Mouse (Mus musculus) urinary bladder, postnatal 14 days (tissue): ENCODE data around the gene Gm10974.
A peak's percentile ranks its signal among the peaks of the same experiment; 100 is the strongest.

Experiments used
- DNase-seq: peaks from one replicate; pipeline ENCODE4 v3.0.0; 2021; ENCODE audit warnings: low spot score

Gm10974 gene

GRCm38 (mm10) chr7:66365904-66366303 lies at the start of gene Gm10974:
TSS of gene Gm10974 (plus strand) at chr7:66365905.
- peak; percentile 55 for DNase-seq

DNA sequence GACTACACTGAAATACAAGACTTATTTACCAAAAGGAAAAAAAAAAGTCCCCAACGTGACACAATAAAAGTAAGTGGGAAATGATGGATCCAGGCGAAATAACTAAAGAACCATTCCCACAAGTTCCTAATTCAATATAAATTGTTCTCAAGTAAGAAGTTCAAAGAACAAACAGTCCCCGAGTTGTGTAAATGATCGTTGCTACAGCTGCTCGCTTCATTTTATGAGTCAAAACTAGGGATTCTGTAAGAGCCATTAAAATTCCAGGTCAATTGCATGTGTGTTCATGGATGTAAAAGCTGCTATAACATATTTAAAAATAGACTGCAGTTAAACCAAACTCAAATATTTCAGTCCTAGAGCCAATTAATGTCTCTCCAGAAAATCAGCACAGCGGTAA lies 47.6 kb upstream of the Gm10974 start:
- no peak for DNase-seq

DNA sequence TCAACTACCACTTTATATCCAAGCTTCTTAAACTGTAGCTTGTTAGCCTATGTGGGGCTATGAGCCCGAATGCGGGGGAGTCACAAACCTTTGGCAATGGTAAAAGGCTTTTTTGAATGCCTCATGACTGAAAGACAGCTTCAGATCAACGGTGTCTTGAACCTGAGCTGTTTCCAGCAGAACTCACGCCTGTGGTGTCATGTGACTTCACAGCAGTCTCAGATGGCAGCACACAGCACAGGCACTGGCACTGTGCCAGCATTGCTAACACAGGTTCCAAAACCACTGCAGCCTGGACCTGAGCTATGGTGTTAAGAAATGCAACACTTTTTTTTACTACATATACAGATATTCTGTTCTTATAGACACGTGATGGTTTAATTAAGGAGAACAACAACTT lies 44.7 kb upstream of the Gm10974 start:
- DNase-seq, result no peak

DNA sequence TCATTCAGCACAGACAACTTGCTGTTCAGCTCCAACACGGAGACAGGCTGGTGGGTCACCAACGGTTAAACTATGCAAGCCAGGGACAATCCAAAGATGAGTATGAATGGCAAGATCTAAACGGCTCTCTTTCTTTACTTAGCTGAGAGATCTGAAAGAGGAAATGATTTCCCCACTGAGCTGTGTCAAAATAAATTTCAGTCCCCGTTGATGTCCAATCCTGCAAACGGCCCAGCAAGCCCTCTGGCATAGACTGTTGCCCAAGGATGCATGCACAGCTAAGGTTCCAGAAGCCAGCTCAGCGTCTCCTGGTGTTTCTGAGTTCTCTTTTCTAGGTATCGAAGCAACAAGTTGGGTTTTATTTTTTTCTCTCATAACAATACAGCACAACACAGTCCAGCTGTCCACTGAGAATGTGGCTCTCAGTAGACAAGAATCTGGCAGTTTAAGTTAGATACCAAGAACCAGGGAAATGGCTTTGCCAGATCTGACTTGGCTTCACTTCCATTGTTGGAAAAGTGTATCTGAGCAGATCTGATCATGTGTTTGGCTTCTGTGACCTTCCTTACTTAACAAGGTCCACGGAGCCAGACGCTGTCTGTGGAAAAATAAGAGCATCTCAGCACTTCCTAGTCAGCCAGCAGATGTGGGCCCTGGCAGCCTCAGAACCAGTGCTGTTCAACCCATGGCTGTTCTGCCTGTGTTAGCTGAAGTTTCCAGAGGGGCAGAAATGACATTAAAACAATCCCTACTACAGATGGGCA lies 42.3 kb upstream of the Gm10974 start:
- DNase-seq, result no peak

- DNase-seq, result no peak
Measured at GRCm38 (mm10) chr7:66325419-66326053, 40.2 kb upstream of the Gm10974 start.

GRCm38 (mm10) chr7:66327516-66327915 lies 38.2 kb upstream of the Gm10974 start:
- DNase-seq, result no peak

DNA sequence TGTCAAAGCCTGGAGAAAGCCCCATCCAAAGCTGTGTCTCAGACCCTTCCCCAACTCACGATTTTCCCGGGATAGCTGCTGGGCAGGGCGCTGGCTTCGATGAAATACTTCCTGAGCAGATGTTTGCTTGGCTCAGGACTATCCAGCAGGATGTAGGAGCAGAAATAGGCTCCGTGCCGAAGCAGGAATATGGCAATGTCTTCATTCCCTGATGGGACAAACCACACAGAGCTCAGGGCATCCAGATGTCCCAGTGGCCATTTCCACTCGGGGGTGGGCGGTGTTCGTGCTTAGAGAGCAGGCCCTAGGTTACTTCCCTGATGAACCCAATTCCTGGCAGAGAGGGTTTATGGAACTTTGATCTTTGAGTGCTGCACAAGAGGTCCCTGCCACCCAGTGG lies 35.1 kb upstream of the Gm10974 start:
- DNase-seq, result no peak

GRCm38 (mm10) chr7:66332340-66332739 lies 33.4 kb upstream of the Gm10974 start:
- no peak for DNase-seq

- no peak for DNase-seq
Measured at GRCm38 (mm10) chr7:66333906-66334500, 31.7 kb upstream of the Gm10974 start.

GRCm38 (mm10) chr7:66336955-66337354 lies 28.8 kb upstream of the Gm10974 start:
- DNase-seq, result no peak

DNA sequence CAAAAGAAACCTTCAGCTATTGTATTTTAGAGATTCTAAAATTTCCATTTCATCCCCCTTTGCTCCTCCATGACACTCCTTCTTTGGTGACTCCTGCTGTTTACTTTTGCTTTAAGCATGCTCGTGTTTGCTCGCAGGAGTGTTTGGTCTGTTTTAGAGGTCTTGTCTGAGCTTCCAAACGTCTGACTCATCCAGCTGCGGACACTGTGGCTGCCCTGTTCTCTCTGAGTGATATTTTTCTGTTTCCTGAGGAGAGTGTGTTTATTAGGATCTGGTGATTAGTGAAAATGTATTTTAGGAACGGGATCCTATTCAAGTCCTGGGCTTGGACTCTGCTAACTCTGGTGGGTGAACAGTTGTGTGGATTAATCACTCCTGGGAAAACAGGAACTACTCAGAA lies 26.1 kb upstream of the Gm10974 start:
- DNase-seq, result peak; percentile 62

DNA sequence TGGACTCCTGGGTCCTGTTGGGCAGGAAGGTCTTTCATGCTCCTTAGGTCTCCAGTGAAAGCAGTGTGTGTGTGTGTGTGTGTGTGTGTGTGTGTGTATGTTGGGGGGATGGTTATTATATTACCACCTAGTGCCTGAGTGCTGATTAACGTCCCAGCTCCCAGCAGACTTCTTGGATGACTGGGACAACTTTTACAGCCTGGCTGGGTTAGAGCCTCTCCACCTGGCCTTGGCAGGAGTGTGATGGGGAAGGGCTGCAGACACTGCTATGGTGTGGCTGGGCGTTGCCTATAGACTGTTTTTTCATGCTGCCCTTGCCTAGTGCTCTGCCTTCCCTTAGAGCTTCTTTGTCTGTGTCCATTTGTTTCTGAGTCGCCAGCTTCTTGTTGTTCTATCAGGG lies 25.7 kb upstream of the Gm10974 start:
- DNase-seq, result peak; percentile 44

GRCm38 (mm10) chr7:66342323-66342722 lies 23.4 kb upstream of the Gm10974 start:
- DNase-seq, result peak; percentile 70

DNA sequence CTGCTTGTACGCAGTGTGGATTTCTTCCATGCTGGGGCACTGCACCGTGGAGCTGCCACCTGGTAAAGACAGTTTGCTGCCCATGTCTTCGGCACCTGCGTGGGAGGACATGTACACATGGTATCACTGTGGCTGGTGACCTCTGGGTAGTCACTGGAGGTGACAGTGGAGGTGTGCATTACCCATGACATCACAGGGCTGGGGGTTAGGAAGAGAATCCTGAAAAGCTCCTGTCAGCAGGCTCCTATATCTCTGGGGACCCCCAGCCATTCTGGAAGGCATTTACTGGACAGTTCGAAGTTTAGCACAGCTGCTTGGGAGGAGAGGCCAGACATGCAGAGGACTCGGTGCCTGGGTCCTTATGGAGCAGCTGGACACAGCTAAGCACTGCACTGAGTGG lies 22.9 kb upstream of the Gm10974 start:
- DNase-seq, result no peak

GRCm38 (mm10) chr7:66343307-66343706 lies 22.4 kb upstream of the Gm10974 start:
- no peak for DNase-seq

DNA sequence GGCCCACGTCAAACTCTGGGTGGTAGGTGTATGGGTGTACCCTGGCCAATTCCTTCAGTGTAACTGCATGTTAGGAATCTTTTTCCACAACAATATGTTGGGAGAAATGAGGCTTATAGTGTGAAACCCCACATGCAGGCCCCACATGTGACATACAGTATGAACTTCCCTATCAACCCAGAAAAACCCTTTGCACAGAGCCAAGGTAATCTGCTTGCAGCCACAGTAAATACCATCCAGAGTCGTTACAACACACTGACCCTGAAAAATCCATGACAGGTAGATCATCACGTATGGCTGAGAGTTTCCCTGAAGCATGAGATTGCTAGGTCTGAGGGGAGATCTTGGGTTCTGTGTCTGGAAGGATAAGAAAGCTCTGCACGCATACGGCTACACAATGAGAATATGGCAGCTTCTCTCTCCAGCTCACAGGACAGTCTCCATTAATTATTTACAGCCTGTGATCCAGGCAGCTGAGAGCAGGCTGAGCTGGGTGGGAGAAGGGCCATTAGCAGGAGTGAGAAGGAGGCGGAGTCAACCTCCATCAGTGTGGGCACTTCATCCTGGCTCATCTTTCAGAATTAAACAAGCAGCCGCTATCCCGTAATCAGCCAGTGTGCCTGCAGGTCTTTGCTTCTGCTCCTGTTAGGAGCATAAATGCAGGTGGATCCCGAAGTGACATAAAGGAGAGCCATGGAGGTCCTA lies 18.6 kb upstream of the Gm10974 start:
- no peak for DNase-seq

GRCm38 (mm10) chr7:66348588-66348987 lies 17.1 kb upstream of the Gm10974 start:
- DNase-seq, result no peak

- DNase-seq, result no peak
Measured at GRCm38 (mm10) chr7:66349670-66350069, 16.0 kb upstream of the Gm10974 start.

DNA sequence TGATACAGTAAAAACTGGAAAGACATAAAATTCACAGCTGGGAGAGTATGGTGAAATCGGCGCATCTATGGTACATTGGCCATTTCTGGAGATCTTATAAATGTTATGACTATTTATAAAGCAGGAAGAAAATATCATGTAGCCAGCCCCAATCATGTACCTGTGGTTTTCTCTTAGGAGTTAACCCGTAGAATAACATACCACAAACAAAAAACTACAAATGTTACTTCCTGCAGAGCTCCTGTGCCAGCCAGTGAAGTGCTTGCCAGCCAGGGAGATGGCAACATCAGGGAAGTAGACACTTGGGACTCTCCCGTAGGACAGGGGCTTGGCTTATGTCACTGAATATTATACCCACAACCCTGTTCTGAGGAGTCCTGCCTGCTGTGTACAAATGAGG lies 14.6 kb upstream of the Gm10974 start:
- DNase-seq, result no peak

DNA sequence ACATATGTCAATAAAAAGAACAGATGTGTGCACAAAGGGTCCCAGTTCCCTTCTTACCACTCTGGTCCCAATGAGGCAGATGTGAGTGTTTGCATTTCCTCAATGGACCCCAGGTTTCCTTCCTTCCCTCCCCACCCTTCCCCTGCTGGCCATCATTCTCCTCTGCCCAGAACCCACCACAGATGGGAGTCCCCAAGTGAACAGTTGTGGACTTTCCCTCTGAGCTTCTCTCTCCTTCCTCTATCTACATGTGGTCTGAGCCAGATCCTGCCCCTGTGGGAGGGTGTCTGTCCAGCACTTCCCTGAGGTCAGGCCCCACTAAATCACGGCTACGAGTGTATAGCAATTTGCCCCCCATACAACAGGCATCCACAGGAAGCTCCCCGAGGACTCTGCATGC lies 10.8 kb upstream of the Gm10974 start:
- no peak for DNase-seq

GRCm38 (mm10) chr7:66355791-66356522 lies 9.7 kb upstream of the Gm10974 start:
- no peak for DNase-seq

- no peak for DNase-seq
Measured at GRCm38 (mm10) chr7:66358461-66358860, 7.2 kb upstream of the Gm10974 start.
